ENCODE assay signal across 19 mouse cellular contexts in the genomic region with DNA sequence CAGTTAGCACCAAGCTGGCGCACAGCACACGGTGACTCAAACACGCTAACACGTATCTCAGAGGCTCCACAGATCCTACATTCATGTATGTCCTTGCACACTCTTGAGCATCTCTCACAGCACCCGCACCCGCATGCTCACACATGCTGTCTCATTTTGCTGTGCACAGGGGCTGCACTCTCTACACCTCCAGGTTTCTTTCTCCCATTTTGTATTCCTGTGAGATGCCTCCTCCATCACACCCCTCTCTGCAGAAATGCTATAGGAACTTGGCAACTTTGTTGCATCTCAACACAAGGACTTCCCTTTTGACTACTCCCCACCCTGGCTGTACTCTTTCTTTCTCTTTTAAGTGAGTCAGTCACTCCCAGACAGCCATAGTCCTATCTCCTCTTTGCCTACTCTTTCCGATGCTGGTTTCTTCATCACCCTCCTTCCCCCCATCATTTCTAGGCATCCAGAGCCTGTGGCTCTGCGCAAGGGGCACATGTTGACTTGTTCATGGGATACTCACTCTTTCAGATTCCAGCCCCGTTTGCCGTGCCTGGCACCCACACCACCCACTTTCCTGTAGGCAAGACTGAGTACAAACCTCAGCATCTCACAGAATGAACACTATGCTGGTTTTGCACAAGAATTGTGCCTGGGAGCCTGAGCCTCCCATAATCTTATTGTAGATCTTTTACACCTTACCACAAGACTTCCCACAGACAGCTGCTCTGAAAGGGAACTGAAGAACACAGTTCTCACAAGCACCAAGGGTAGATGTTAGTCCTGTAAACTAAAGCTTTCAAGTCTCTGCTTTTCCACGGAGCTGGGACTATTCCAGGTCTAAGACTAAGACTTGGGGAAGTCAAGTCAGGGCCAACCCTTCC. TPM values are rescaled to one million over a fixed set of nuclear protein-coding genes. Genes with fewer than 3 reads are reported as not detected.
DNase-seq lines count a peak whose midpoint lies in the region; ATAC-seq lines count a peak whose summit lies in the region.
"Had no signal": no experiment of that assay in that cellular context is flagged by ENCODE, and none has a peak within 500 bp of the region (broad histone marks: within the 10 kb centered on the region; RNA-seq: fewer than 3 reads in every experiment).

No protein-coding gene starts in this region.

- H3K9ac ChIP-seq in heart, embryonic 11.5 days (ENCODE audit: low read depth, low read length): no peak overlapping the region
- H3K9ac ChIP-seq: forebrain, embryonic 13.5 days; heart, embryonic 13.5 days; hindbrain, embryonic 12.5 days had no signal

- no peak overlapping the region for H3K4me3 ChIP-seq in heart, embryonic 11.5 days (ENCODE audit: low read depth, low read length)
- H3K4me3 ChIP-seq: forebrain, embryonic 13.5 days; heart, embryonic 13.5 days; hindbrain, embryonic 12.5 days; midbrain, embryonic 10.5 days had no signal

- WGBS in heart, embryonic 11.5 days (ENCODE audit: insufficient replicate concordance): 81% methylated on average over 11 of the region's 11 CpGs

- no peaks in the 10 kb centered on the region for H3K9me3 ChIP-seq in heart, embryonic 11.5 days (replicated peaks; ENCODE audit: control insufficient read depth, low read length)
- H3K9me3 ChIP-seq: forebrain, embryonic 13.5 days; heart, embryonic 13.5 days; hindbrain, embryonic 12.5 days; midbrain, embryonic 10.5 days had no signal

- H3K36me3 ChIP-seq in heart, embryonic 11.5 days (ENCODE audit: control insufficient read depth, insufficient read depth, low read length): no peaks in the 10 kb centered on the region
- H3K36me3 ChIP-seq: heart, embryonic 13.5 days; hindbrain, embryonic 12.5 days; midbrain, embryonic 10.5 days had no signal

- peaks cover 8% of the 10 kb centered on the region; the same call in 1 of the 2 replicates for H3K27me3 ChIP-seq in heart, embryonic 11.5 days (ENCODE audit: control insufficient read depth, insufficient read depth, low read length)

- no peak overlapping the region for H3K27ac ChIP-seq in heart, embryonic 11.5 days (ENCODE audit: low read depth, low read length)
- H3K27ac ChIP-seq: forebrain, embryonic 13.5 days; heart, embryonic 13.5 days; hindbrain, embryonic 12.5 days; midbrain, embryonic 10.5 days had no signal

- DNase-seq in right cerebral cortex, postnatal 25 days: peak; percentile 25
- DNase-seq in right cerebral cortex, postnatal 14 days: no peak
- peak; percentile 8 for DNase-seq in NIH3T3 (ENCODE audit: low read depth)
- peak; percentile 43 to 50 for DNase-seq in right cerebral cortex, postnatal 36 days (ENCODE audit: low spot score in 2 of 2)
- DNase-seq in cerebellum, adult 9-11 months: no peak
- DNase-seq in adrenal gland, adult (ENCODE audit: inconsistent age in 2 of 2, low spot score in 1 of 2): no peak
- DNase-seq: adrenal gland, postnatal 14 days; cerebellum, postnatal 36 days had no signal

- ATAC-seq in granulocyte monocyte progenitor cell, adult 5-6 weeks (replicated peaks; ENCODE audit: poor library complexity, severe bottlenecking): peak; percentile 33; the same call in 1 of the 2 replicates
- no peak for ATAC-seq in heart, embryonic 11.5 days (replicated peaks; ENCODE audit: insufficient number of reproducible peaks, low FRiP score, low TSS enrichment)
- ATAC-seq: forebrain, embryonic 13.5 days; intestine, postnatal 0 days; lung, postnatal 0 days had no signal

- no peak overlapping the region for H3K4me2 ChIP-seq in heart, embryonic 11.5 days
- H3K4me2 ChIP-seq: forebrain, embryonic 13.5 days; heart, embryonic 13.5 days; hindbrain, embryonic 12.5 days; liver, embryonic 11.5 days had no signal

- H3K4me1 ChIP-seq in heart, embryonic 11.5 days (ENCODE audit: control insufficient read depth, insufficient read depth, low read length): no peaks in the 10 kb centered on the region
- H3K4me1 ChIP-seq: forebrain, embryonic 13.5 days; heart, embryonic 13.5 days; hindbrain, embryonic 12.5 days; midbrain, embryonic 10.5 days had no signal

RNA-seq across cellular contexts. Expression of a gene that starts 0.6 kb away (rescaled TPM):
- total RNA-seq in granulocyte monocyte progenitor cell, adult 5-6 weeks (2014; fragmentation: Nextera tagmentation): 6.1 TPM in 1 of 2 replicates, not detected in the other
- total RNA-seq in granulocyte monocyte progenitor cell, adult 5-6 weeks (2017): not detected in 2 replicates
- 0.31 TPM in 1 of 2 replicates, not detected in the other for polyA plus RNA-seq in heart, embryonic 11.5 days (2014; fragmentation: Nextera tagmentation; extraction: Ambion mirVana)
- total RNA-seq: gastrocnemius, adult 8-10 months had no signal
- polyA plus RNA-seq: forebrain, embryonic 13.5 days; hindbrain, embryonic 12.5 days; midbrain, embryonic 10.5 days had no signal

RNA-seq across cellular contexts. Expression of a gene that starts 24.8 kb away (rescaled TPM):
- not detected in 2 replicates for total RNA-seq in granulocyte monocyte progenitor cell, adult 5-6 weeks (2014; fragmentation: Nextera tagmentation)
- total RNA-seq in granulocyte monocyte progenitor cell, adult 5-6 weeks (2017): not detected in 2 replicates
- polyA plus RNA-seq in heart, embryonic 11.5 days (2014; fragmentation: Nextera tagmentation; extraction: Ambion mirVana): not detected in 2 replicates
- total RNA-seq: adrenal gland, postnatal 14 days; gastrocnemius, adult 8-10 months; left cerebral cortex, adult 8-10 months had no signal
- polyA plus RNA-seq: forebrain, embryonic 13.5 days; heart, embryonic 13.5 days; hindbrain, embryonic 12.5 days; liver, embryonic 11.5 days; midbrain, embryonic 10.5 days had no signal

RNA-seq across cellular contexts. Expression of a gene that starts 42.4 kb away (rescaled TPM):
- total RNA-seq in granulocyte monocyte progenitor cell, adult 5-6 weeks (2014; fragmentation: Nextera tagmentation): not detected in 2 replicates
- not detected in 2 replicates for total RNA-seq in granulocyte monocyte progenitor cell, adult 5-6 weeks (2017)
- not detected in 2 replicates for polyA plus RNA-seq in heart, embryonic 11.5 days (2014; fragmentation: Nextera tagmentation; extraction: Ambion mirVana)
- total RNA-seq: adrenal gland, postnatal 14 days; gastrocnemius, adult 8-10 months; left cerebral cortex, adult 8-10 months had no signal
- polyA plus RNA-seq: forebrain, embryonic 13.5 days; heart, embryonic 13.5 days; hindbrain, embryonic 12.5 days; midbrain, embryonic 10.5 days had no signal

RNA-seq across cellular contexts. Expression of a gene that starts 47.5 kb away (rescaled TPM):
- 53.7 and 63.6 TPM in 2 replicates for total RNA-seq in granulocyte monocyte progenitor cell, adult 5-6 weeks (2014; fragmentation: Nextera tagmentation)
- 68.2 and 70.6 TPM in 2 replicates for total RNA-seq in granulocyte monocyte progenitor cell, adult 5-6 weeks (2017)
- 47.9 and 58.5 TPM in 2 replicates for polyA plus RNA-seq in heart, embryonic 11.5 days (2014; fragmentation: Nextera tagmentation; extraction: Ambion mirVana)

Comparison
In these comparisons a context has a peak if more than half of its experiments do, and no peak if none do; other contexts are left out.
1. DNase-seq: peak in right cerebral cortex, postnatal 25 days (single experiment), NIH3T3 (single experiment) and right cerebral cortex, postnatal 36 days (2 of 2); none in right cerebral cortex, postnatal 14 days (single experiment), cerebellum, adult 9-11 months (single experiment) and adrenal gland, adult (0 of 2).